Mouse (Mus musculus) midbrain, embryonic 15.5 days (tissue): ENCODE data around the gene Ccnt1. TPM values are rescaled to one million over a fixed set of nuclear protein-coding genes. Genes with fewer than 3 reads are reported as not detected.

Experiments used
- microRNA-seq: library from miRNA; unstranded; fragments of <30 nt; microRNA quantifications from one replicate; pipeline ENCODE4, GENCODE M21; 2016
- polyA plus RNA-seq: library from polyadenylated mRNA; unstranded; fragments of >200 nt; fragmentation: Nextera tagmentation; extraction: Ambion mirVana; gene quantifications from 2 replicates; pipeline ENCODE4 v1.2.1, GENCODE M21; 2015

Ccnt1 gene
- polyA plus RNA-seq, 1 experiment from 2014 or later: 72.6 TPM

Small RNAs within 50 kb of the gene (microRNA-seq; reads per million reads assigned to microRNA genes)
- not detected for gene Mir1291

Other genes with a start within 250 kb of the Ccnt1 start
- gene Olfr284, start 229.9 kb downstream of the Ccnt1 start, polyA plus RNA-seq: not detected in 2 replicates
- gene Olfr283, start 190.0 kb downstream of the Ccnt1 start, polyA plus RNA-seq: not detected in 2 replicates
- gene Olfr282, start 139.7 kb downstream of the Ccnt1 start, polyA plus RNA-seq: not detected in 2 replicates
- gene Olfr281, start 118.3 kb downstream of the Ccnt1 start, polyA plus RNA-seq: 0.05 TPM in 1 of 2 replicates, not detected in the other
- gene OR5BS1P, start 101.0 kb downstream of the Ccnt1 start, polyA plus RNA-seq: not detected in 2 replicates
- not detected in 2 replicates for gene Lalba, start 88.2 kb downstream of the Ccnt1 start, polyA plus RNA-seq
- not detected in 2 replicates for gene Olfr279, start 78.5 kb downstream of the Ccnt1 start, polyA plus RNA-seq
- 124 and 128 TPM in 2 replicates for gene Kansl2, start 36.7 kb downstream of the Ccnt1 start, polyA plus RNA-seq
- gene 4930415O20Rik, start 81 bp upstream of the Ccnt1 start, polyA plus RNA-seq: 0.44 and 0.46 TPM in 2 replicates
- 14.0 and 15.2 TPM in 2 replicates for gene Adcy6, start 39.2 kb upstream of the Ccnt1 start, polyA plus RNA-seq
- 199 and 201 TPM in 2 replicates for gene Cacnb3, start 59.9 kb upstream of the Ccnt1 start, polyA plus RNA-seq
- 22.0 and 26.4 TPM in 2 replicates for gene Ddx23, start 92.0 kb upstream of the Ccnt1 start, polyA plus RNA-seq
- 13.2 and 13.9 TPM in 2 replicates for gene Rnd1, start 106.5 kb upstream of the Ccnt1 start, polyA plus RNA-seq
- 6.8 and 8.5 TPM in 2 replicates for gene Ccdc65, start 137.3 kb upstream of the Ccnt1 start, polyA plus RNA-seq
- gene Fkbp11, start 157.3 kb upstream of the Ccnt1 start, polyA plus RNA-seq: 3.8 and 4.6 TPM in 2 replicates
- 103 and 106 TPM in 2 replicates for gene Arf3, start 192.3 kb upstream of the Ccnt1 start, polyA plus RNA-seq
- 0.17 TPM in 1 of 2 replicates, not detected in the other for gene Wnt10b, start 207.2 kb upstream of the Ccnt1 start, polyA plus RNA-seq
- 2.0 and 2.9 TPM in 2 replicates for gene Wnt1, start 218.9 kb upstream of the Ccnt1 start, polyA plus RNA-seq
- 0.52 and 0.81 TPM in 2 replicates for gene Ddn, start 238.6 kb upstream of the Ccnt1 start, polyA plus RNA-seq